Mouse (Mus musculus) spleen, postnatal 36 days (tissue): ENCODE data around the gene Ypel4.

Source experiments
- DNase-seq, 2 experiments: peaks; one replicate each; pipeline ENCODE4 v3.0.0; 2022; ENCODE audit warnings: low spot score in 2 of 2, mixed read lengths in 1 of 2

Gene Ypel4

GRCm38 (mm10) chr2:84760777-84761176 lies 26.9 kb downstream of the Ypel4 start:
- no peak for DNase-seq

GRCm38 (mm10) chr2:84761309-84761708 lies 27.5 kb downstream of the Ypel4 start:
- DNase-seq, result no peak

GRCm38 (mm10) chr2:84761840-84762239 lies 28.0 kb downstream of the Ypel4 start:
- DNase-seq, result no peak

- DNase-seq, result no peak
Observed at GRCm38 (mm10) chr2:84762295-84762694, 28.4 kb downstream of the Ypel4 start.

- no peak for DNase-seq
Observed at GRCm38 (mm10) chr2:84762818-84763217, 29.0 kb downstream of the Ypel4 start.

- no peak for DNase-seq
Observed at GRCm38 (mm10) chr2:84770501-84770900, 36.6 kb downstream of the Ypel4 start.

GRCm38 (mm10) chr2:84772454-84772853 lies 38.6 kb downstream of the Ypel4 start:
- DNase-seq, result no peak

GRCm38 (mm10) chr2:84773195-84773594 lies 39.3 kb downstream of the Ypel4 start:
- no peak for DNase-seq

GRCm38 (mm10) chr2:84774751-84775150 lies 40.9 kb downstream of the Ypel4 start:
- DNase-seq, result peak; percentile 7 to 31

- DNase-seq, result no peak
Observed at GRCm38 (mm10) chr2:84775241-84775640, 41.4 kb downstream of the Ypel4 start, which contains the start of gene Serping1. Serping1 (minus strand) TSS chr2:84775444.

GRCm38 (mm10) chr2:84775665-84776064 lies 41.8 kb downstream of the Ypel4 start:
- DNase-seq, result no peak

GRCm38 (mm10) chr2:84777706-84778105 lies 43.8 kb downstream of the Ypel4 start:
- no peak for DNase-seq

GRCm38 (mm10) chr2:84779210-84779609 lies 45.4 kb downstream of the Ypel4 start:
- DNase-seq, result peak in 1 of 2 experiments; percentile 7

GRCm38 (mm10) chr2:84783315-84783714 lies 49.5 kb downstream of the Ypel4 start:
- no peak for DNase-seq

GRCm38 (mm10) chr2:84783840-84784566 lies 50.1 kb downstream of the Ypel4 start:
- DNase-seq, result no peak
